19 mouse cellular contexts compared by ENCODE assay signal in the genomic region with DNA sequence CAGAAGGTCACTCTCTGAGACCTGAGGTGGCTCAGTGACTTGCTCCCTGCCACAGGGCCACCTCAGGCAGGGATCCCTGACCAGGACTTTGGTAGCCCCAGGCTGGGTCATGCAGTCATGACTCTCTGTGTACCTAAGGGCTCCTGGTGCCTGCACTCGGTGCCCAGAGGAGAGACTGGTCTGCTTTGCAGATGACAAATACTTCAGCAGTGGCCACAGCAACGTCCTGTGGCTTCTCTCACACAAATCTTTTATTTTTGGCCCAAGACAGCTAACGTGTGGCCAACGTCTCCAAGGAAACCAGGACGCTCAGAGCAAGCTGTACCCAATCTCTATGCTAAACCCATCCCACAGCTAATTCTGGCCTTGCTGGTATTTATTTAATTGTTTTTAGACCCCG. TPM values are rescaled to one million over a fixed set of nuclear protein-coding genes. Genes with fewer than 3 reads are reported as not detected.
DNase-seq lines count a peak whose midpoint lies in the region; ATAC-seq and TF ChIP-seq lines count a peak whose summit lies in the region.
"Had no signal": no experiment of that assay in that cellular context is flagged by ENCODE, and none has a peak within 500 bp of the region (broad histone marks: within the 10 kb centered on the region; RNA-seq: fewer than 3 reads in every experiment).

No protein-coding gene starts in this region.

- H3K4me3 ChIP-seq in gastrocnemius, adult 2 months = no peak overlapping the region
- H3K4me3 ChIP-seq in left cerebral cortex, adult 2 months = no peak overlapping the region
- no peak overlapping the region for H3K4me3 ChIP-seq in midbrain, postnatal 0 days (ENCODE audit: low read depth, low read length)
- no peak overlapping the region for H3K4me3 ChIP-seq in midbrain, embryonic 16.5 days (ENCODE audit: low read depth, low read length)
- no peak overlapping the region for H3K4me3 ChIP-seq in liver, embryonic 11.5 days (ENCODE audit: low read depth, low read length)
- H3K4me3 ChIP-seq: heart, embryonic 10.5 days; intestine, embryonic 15.5 days had no signal

- peak; percentile 20 for DNase-seq in gastrocnemius, adult 2 months
- no peak for DNase-seq in gastrocnemius, postnatal 14 days
- DNase-seq in left cerebral cortex, adult 2 months (ENCODE audit: extremely low spot score in 1 of 2, low spot score in 2 of 2) = no peak
- DNase-seq in left cerebral cortex, adult 9 months (ENCODE audit: low spot score in 2 of 2) = no peak
- DNase-seq in midbrain, postnatal 0 days (ENCODE audit: low spot score) = peak; percentile 65
- DNase-seq in liver, embryonic 11.5 days (ENCODE audit: low spot score) = no peak
- DNase-seq: adrenal gland, adult 8-10 months; cerebellum, adult 9-10 months; gastrocnemius, postnatal 10 days; heart, postnatal 14 days; liver; lung, embryonic 14.5 days; thymus, postnatal 4 days had no signal

- ATAC-seq in midbrain, postnatal 0 days (ENCODE audit: low FRiP score) = 0 out of 2 replicates have a peak, but pooled peaks have one; percentile 31
- ATAC-seq in midbrain, embryonic 16.5 days = no peak
- no peak for ATAC-seq in liver, embryonic 11.5 days (replicated peaks; ENCODE audit: low FRiP score)
- ATAC-seq: forebrain, embryonic 14.5 days; intestine, embryonic 15.5 days had no signal

- H3K9ac ChIP-seq in midbrain, postnatal 0 days (replicated peaks; ENCODE audit: low read length, poor library complexity, severe bottlenecking) = no peak overlapping the region
- H3K9ac ChIP-seq in midbrain, embryonic 16.5 days (ENCODE audit: low read depth, low read length) = no peak overlapping the region
- H3K9ac ChIP-seq in liver, embryonic 11.5 days (ENCODE audit: low read depth, low read length) = no peak overlapping the region
- H3K9ac ChIP-seq: intestine, embryonic 15.5 days; lung, embryonic 14.5 days had no signal

- TF ChIP-seq CTCF in gastrocnemius, adult 2 months (IDR thresholded peaks at IDR 0.05) = no peak
- TF ChIP-seq CTCF in left cerebral cortex, adult 2 months (IDR thresholded peaks at IDR 0.05) = no peak
- TF ChIP-seq CTCF in midbrain, postnatal 0 days (IDR thresholded peaks at IDR 0.05) = no peak

- no peaks in the 10 kb centered on the region for H3K9me3 ChIP-seq in midbrain, postnatal 0 days (ENCODE audit: low read length)
- H3K9me3 ChIP-seq in midbrain, embryonic 16.5 days (replicated peaks; ENCODE audit: control insufficient read depth, low read length, poor library complexity, severe bottlenecking) = no peaks in the 10 kb centered on the region
- H3K9me3 ChIP-seq in liver, embryonic 11.5 days (ENCODE audit: control insufficient read depth, low read length) = no peaks in the 10 kb centered on the region
- H3K9me3 ChIP-seq: heart, embryonic 10.5 days; intestine, embryonic 15.5 days had no signal

- intact Hi-C loops in gastrocnemius, adult 2 months (cut with DNase I) = no loop called here
- intact Hi-C loops in gastrocnemius, postnatal 14 days (cut with DNase I; ENCODE audit: low total_unique reads) = loop anchor here (10.0 kb wide), 1 partner anchor 162 kb away; no protein-coding TSS in a partner anchor
- intact Hi-C loops in left cerebral cortex, adult 2 months (cut with DNase I) = no loop called here

- WGBS in midbrain, postnatal 0 days = 49% methylated on average over 6 of the region's 6 CpGs
- WGBS in midbrain, embryonic 16.5 days = 51% methylated on average over 6 of the region's 6 CpGs
- WGBS in liver, embryonic 11.5 days = 66% methylated on average over 6 of the region's 6 CpGs

- H3K27me3 ChIP-seq in midbrain, postnatal 0 days (ENCODE audit: insufficient read depth, low read length) = no peaks in the 10 kb centered on the region
- no peaks in the 10 kb centered on the region for H3K27me3 ChIP-seq in midbrain, embryonic 16.5 days (ENCODE audit: control insufficient read depth, insufficient read depth, low read depth, low read length)
- no peaks in the 10 kb centered on the region for H3K27me3 ChIP-seq in liver, embryonic 11.5 days (replicated peaks; ENCODE audit: control insufficient read depth, insufficient read depth, low read length)
- H3K27me3 ChIP-seq: intestine, embryonic 15.5 days had no signal

- H3K4me1 ChIP-seq in midbrain, postnatal 0 days (ENCODE audit: insufficient read depth, low read length) = no peaks in the 10 kb centered on the region
- H3K4me1 ChIP-seq in midbrain, embryonic 16.5 days (ENCODE audit: control insufficient read depth, insufficient read depth, low read length) = no peaks in the 10 kb centered on the region
- no peaks in the 10 kb centered on the region for H3K4me1 ChIP-seq in liver, embryonic 11.5 days (replicated peaks; ENCODE audit: control insufficient read depth, insufficient read depth, low read length)
- H3K4me1 ChIP-seq: heart, embryonic 10.5 days; intestine, embryonic 15.5 days had no signal

- no peak overlapping the region for H3K27ac ChIP-seq in gastrocnemius, adult 2 months
- H3K27ac ChIP-seq in left cerebral cortex, adult 2 months = 0 out of 2 replicates have a peak overlapping the region, but pooled peaks have one; percentile 19
- H3K27ac ChIP-seq in midbrain, postnatal 0 days (ENCODE audit: low read depth, low read length) = no peak overlapping the region
- no peak overlapping the region for H3K27ac ChIP-seq in midbrain, embryonic 16.5 days (ENCODE audit: low read length)
- H3K27ac ChIP-seq in liver, embryonic 11.5 days (ENCODE audit: low read depth, low read length) = no peak overlapping the region
- H3K27ac ChIP-seq: heart, embryonic 10.5 days; intestine, embryonic 15.5 days; stomach, postnatal 0 days had no signal

- no peak overlapping the region for H3K4me2 ChIP-seq in midbrain, postnatal 0 days (ENCODE audit: low read depth, low read length, poor library complexity, severe bottlenecking)
- no peak overlapping the region for H3K4me2 ChIP-seq in midbrain, embryonic 16.5 days (ENCODE audit: low read length)
- no peak overlapping the region for H3K4me2 ChIP-seq in liver, embryonic 11.5 days
- H3K4me2 ChIP-seq: intestine, embryonic 15.5 days; lung, embryonic 14.5 days had no signal

- H3K36me3 ChIP-seq in midbrain, postnatal 0 days (ENCODE audit: insufficient read depth, low read length) = no peaks in the 10 kb centered on the region
- H3K36me3 ChIP-seq in midbrain, embryonic 16.5 days (ENCODE audit: control insufficient read depth, insufficient read depth, low read length) = no peaks in the 10 kb centered on the region
- no peaks in the 10 kb centered on the region for H3K36me3 ChIP-seq in liver, embryonic 11.5 days (ENCODE audit: control insufficient read depth, insufficient read depth, low read length)
- H3K36me3 ChIP-seq: G1E; heart, embryonic 10.5 days; intestine, embryonic 15.5 days had no signal

RNA-seq across cellular contexts. Expression of gene Pmepa1, which starts 16.7 kb away (rescaled TPM):
- 10 to 100 TPM; 20.0 to 24.4 TPM for total RNA-seq in gastrocnemius, adult 2 months (2021)
- total RNA-seq in gastrocnemius, postnatal 14 days (2021) = 10 to 100 TPM; 11.1 to 12.1 TPM
- 10 to 100 TPM; 53.4 to 58.5 TPM for total RNA-seq in left cerebral cortex, adult 2 months (2021)
- 6.5 and 12.8 TPM in 2 replicates for total RNA-seq in midbrain, postnatal 0 days (2014; rRNA removed)
- 2.3 TPM in 2 replicates for polyA plus RNA-seq in midbrain, postnatal 0 days (2015; fragmentation: Nextera tagmentation; extraction: Ambion mirVana)
- polyA plus RNA-seq in midbrain, embryonic 16.5 days (2015; fragmentation: Nextera tagmentation; extraction: Ambion mirVana) = 3.4 and 4.5 TPM in 2 replicates
- polyA plus RNA-seq in liver, embryonic 11.5 days (2014; fragmentation: Nextera tagmentation; extraction: Ambion mirVana) = 0.95 and 1.2 TPM in 2 replicates
- polyA plus RNA-seq: G1E had no signal

Comparison
In these comparisons a context has a peak if more than half of its experiments do, and no peak if none do; other contexts are left out.
1. DNase-seq: peak in gastrocnemius, adult 2 months (single experiment) and midbrain, postnatal 0 days (single experiment); none in gastrocnemius, postnatal 14 days (single experiment), left cerebral cortex, adult 2 months (0 of 2), left cerebral cortex, adult 9 months (0 of 2) and liver, embryonic 11.5 days (single experiment).